Mouse (Mus musculus) ES-E14 (cell line): ENCODE measurements around the gene Txn2.

Experiments
- CHD2 ChIP-seq: IDR thresholded peaks from 2 replicates; pipeline ENCODE4 v1.6.1; 2014; ENCODE audit warnings: mild to moderate bottlenecking, low read depth, low read length, inconsistent platforms
- HCFC1 ChIP-seq: IDR thresholded peaks from 2 replicates; pipeline ENCODE4 v1.6.1; 2012; ENCODE audit warnings: low read length, inconsistent platforms, borderline replicate concordance; ENCODE audit not compliant: insufficient read depth
- MAFK ChIP-seq: IDR thresholded peaks from 2 replicates; pipeline ENCODE4 v1.6.1; 2014; ENCODE audit warnings: mild to moderate bottlenecking, low read depth, low read length, inconsistent platforms; ENCODE audit not compliant: insufficient read depth
- ZC3H11A ChIP-seq: IDR thresholded peaks from 2 replicates; pipeline ENCODE4 v1.6.1; 2012; ENCODE audit warnings: low read depth, mild to moderate bottlenecking, inconsistent platforms, low read length, borderline replicate concordance
- ZNF384 ChIP-seq: IDR thresholded peaks from 2 replicates; pipeline ENCODE4 v1.6.1; 2012; ENCODE audit warnings: low read depth, low read length, inconsistent platforms

- TF ChIP-seq ZNF384 (no peak), CHD2 (no peak), MAFK (no peak), HCFC1 (no peak), ZC3H11A (no peak)
These were observed 55.8 kb downstream of the Txn2 start for GRCm38 (mm10) chr15:77872996-77873395.
